Mouse (Mus musculus): ENCODE data around the gene Cxcr1. TPM values are rescaled to one million over a fixed set of nuclear protein-coding genes. Genes with fewer than 3 reads are reported as not detected.

The Cxcr1 gene
- total and polyA plus RNA-seq, 3 experiments, result 0.71 TPM; not detected in 2

- no peaks in the 10 kb centered on the region for H3K36me3 ChIP-seq (replicated peaks)
- TF ChIP-seq TAL1 (conservative IDR thresholded peaks at IDR 0.05; ENCODE audit: low read depth, low read length), result no peak
- TF ChIP-seq CTCF (IDR thresholded peaks at IDR 0.05; ENCODE audit: low read depth, low read length), result no peak
- no peak for TF ChIP-seq GATA2 (IDR thresholded peaks at IDR 0.05; ENCODE audit: borderline replicate concordance, low read depth, low read length)
- TF ChIP-seq GATA1 (IDR thresholded peaks at IDR 0.05; ENCODE audit: borderline replicate concordance, low read length), result no peak
- no peak for TF ChIP-seq POLR2AphosphoS5 (IDR thresholded peaks at IDR 0.05; ENCODE audit: insufficient replicate concordance, low read depth, low read length)
- DNase-seq (ENCODE audit: low spot score), result no peak
- H3K9me3 ChIP-seq (replicated peaks), result no peaks in the 10 kb centered on the region
- no peak for ATAC-seq (ENCODE audit: extremely low read depth, insufficient number of reproducible peaks, low FRiP score, poor library complexity, severe bottlenecking)
- H3K4me1 ChIP-seq (ENCODE audit: insufficient read depth, low read depth, low read length), result no peaks in the 10 kb centered on the region
- no peak overlapping the region for H3K4me3 ChIP-seq (ENCODE audit: low read depth, low read length)
- peaks cover 5% of the 10 kb centered on the region; the same call in 1 of the 2 replicates for H3K27me3 ChIP-seq (ENCODE audit: insufficient read depth, low read length)
Observed at GRCm38 (mm10) chr1:74155435-74156012, 38.9 kb downstream of the Cxcr1 start.

- TF ChIP-seq POLR2AphosphoS5 (IDR thresholded peaks at IDR 0.05; ENCODE audit: insufficient replicate concordance, low read depth, low read length), result no peak
- no peak for TF ChIP-seq GATA2 (IDR thresholded peaks at IDR 0.05; ENCODE audit: borderline replicate concordance, low read depth, low read length)
- no peak for TF ChIP-seq CTCF (IDR thresholded peaks at IDR 0.05; ENCODE audit: low read depth, low read length)
- no peak for DNase-seq (ENCODE audit: low spot score)
- Histone ChIP-seq H3K36me3 (replicated peaks) (no peaks in the 10 kb centered on the region), H3K4me3 (ENCODE audit: low read depth, low read length) (no peak within 1 kb of the TSS), H3K9me3 (replicated peaks) (no peaks in the 10 kb centered on the region), H3K4me1 (ENCODE audit: insufficient read depth, low read depth, low read length) (no peaks in the 10 kb centered on the region), H3K27me3 (ENCODE audit: insufficient read depth, low read length) (peaks cover 2% of the 10 kb centered on the region; the same call in 1 of the 2 replicates)
- no peak for ATAC-seq (ENCODE audit: extremely low read depth, insufficient number of reproducible peaks, low FRiP score, poor library complexity, severe bottlenecking)
Observed at GRCm38 (mm10) chr1:74153461-74154184, 40.8 kb downstream of the Cxcr1 start, which contains the start of gene Cxcr2. TSS of gene Cxcr2 (plus strand) at chr1:74153989.

- TF ChIP-seq CTCF (IDR thresholded peaks at IDR 0.05; ENCODE audit: low read depth, low read length) (no peak), GATA2 (IDR thresholded peaks at IDR 0.05; ENCODE audit: borderline replicate concordance, low read depth, low read length) (no peak), POLR2AphosphoS5 (IDR thresholded peaks at IDR 0.05; ENCODE audit: insufficient replicate concordance, low read depth, low read length) (no peak), GATA1 (IDR thresholded peaks at IDR 0.05; ENCODE audit: borderline replicate concordance, low read length) (no peak), TAL1 (conservative IDR thresholded peaks at IDR 0.05; ENCODE audit: low read depth, low read length) (no peak)
- Histone ChIP-seq H3K9me3 (replicated peaks) (no peaks in the 10 kb centered on the region), H3K4me3 (ENCODE audit: low read depth, low read length) (no peak overlapping the region), H3K36me3 (replicated peaks) (no peaks in the 10 kb centered on the region), H3K27me3 (ENCODE audit: insufficient read depth, low read length) (peaks cover 9% of the 10 kb centered on the region; the same call in 1 of the 2 replicates), H3K4me1 (ENCODE audit: insufficient read depth, low read depth, low read length) (no peaks in the 10 kb centered on the region)
- DNase-seq (ENCODE audit: low spot score), result no peak
- ATAC-seq (ENCODE audit: extremely low read depth, insufficient number of reproducible peaks, low FRiP score, poor library complexity, severe bottlenecking), result no peak
Observed at GRCm38 (mm10) chr1:74151091-74151490, 43.3 kb downstream of the Cxcr1 start.

- Histone ChIP-seq H3K4me1 (ENCODE audit: insufficient read depth, low read depth, low read length) (no peaks in the 10 kb centered on the region), H3K27me3 (ENCODE audit: insufficient read depth, low read length) (peaks cover 9% of the 10 kb centered on the region; the same call in 1 of the 2 replicates), H3K36me3 (replicated peaks) (no peaks in the 10 kb centered on the region), H3K9me3 (replicated peaks) (no peaks in the 10 kb centered on the region), H3K4me3 (ENCODE audit: low read depth, low read length) (no peak overlapping the region)
- TF ChIP-seq CTCF (IDR thresholded peaks at IDR 0.05; ENCODE audit: low read depth, low read length) (no peak), GATA2 (IDR thresholded peaks at IDR 0.05; ENCODE audit: borderline replicate concordance, low read depth, low read length) (no peak), GATA1 (IDR thresholded peaks at IDR 0.05; ENCODE audit: borderline replicate concordance, low read length) (no peak), TAL1 (conservative IDR thresholded peaks at IDR 0.05; ENCODE audit: low read depth, low read length) (no peak), POLR2AphosphoS5 (IDR thresholded peaks at IDR 0.05; ENCODE audit: insufficient replicate concordance, low read depth, low read length) (no peak)
- no peak for DNase-seq (ENCODE audit: low spot score)
- ATAC-seq (ENCODE audit: extremely low read depth, insufficient number of reproducible peaks, low FRiP score, poor library complexity, severe bottlenecking), result no peak
Observed at GRCm38 (mm10) chr1:74150101-74150500, 44.3 kb downstream of the Cxcr1 start.

GRCm38 (mm10) chr1:74149106-74149885, 45.1 kb downstream of the Cxcr1 start:
- H3K4me1 ChIP-seq (ENCODE audit: insufficient read depth, low read depth, low read length), result no peaks in the 10 kb centered on the region
- TF ChIP-seq CTCF (IDR thresholded peaks at IDR 0.05; ENCODE audit: low read depth, low read length) (no peak), GATA1 (IDR thresholded peaks at IDR 0.05; ENCODE audit: borderline replicate concordance, low read length) (no peak), GATA2 (IDR thresholded peaks at IDR 0.05; ENCODE audit: borderline replicate concordance, low read depth, low read length) (no peak), POLR2AphosphoS5 (IDR thresholded peaks at IDR 0.05; ENCODE audit: insufficient replicate concordance, low read depth, low read length) (no peak)
- no peak overlapping the region for H3K4me3 ChIP-seq (ENCODE audit: low read depth, low read length)
- no peaks in the 10 kb centered on the region for H3K9me3 ChIP-seq (replicated peaks)
- H3K27me3 ChIP-seq (ENCODE audit: insufficient read depth, low read length), result peaks cover 9% of the 10 kb centered on the region; the same call in 1 of the 2 replicates
- no peak for ATAC-seq (ENCODE audit: extremely low read depth, insufficient number of reproducible peaks, low FRiP score, poor library complexity, severe bottlenecking)
- H3K36me3 ChIP-seq (replicated peaks), result no peaks in the 10 kb centered on the region
- DNase-seq (ENCODE audit: low spot score), result no peak

Other genes with a start within 250 kb of the Cxcr1 start
- 0.73 and 27.2 TPM in 2 replicates for gene Tns1, start 70.2 kb downstream of the Cxcr1 start, total RNA-seq (2014; fragmentation: Nextera tagmentation)
- gene Tns1, start 70.2 kb downstream of the Cxcr1 start, total RNA-seq (2017), result 1.0 and 1.7 TPM in 2 replicates
- 0.55 and 0.76 TPM in 2 replicates for gene Tns1, start 70.2 kb downstream of the Cxcr1 start, polyA plus RNA-seq (2012)
- gene Rufy4, start 69.1 kb downstream of the Cxcr1 start, total RNA-seq (2014; fragmentation: Nextera tagmentation), result not detected in 2 replicates
- 0.05 TPM in 1 of 2 replicates, not detected in the other for gene Rufy4, start 69.1 kb downstream of the Cxcr1 start, total RNA-seq (2017)
- gene Rufy4, start 69.1 kb downstream of the Cxcr1 start, polyA plus RNA-seq (2012), result not detected in 2 replicates
- not detected in 2 replicates for gene Cxcr2, start 40.6 kb downstream of the Cxcr1 start, total RNA-seq (2014; fragmentation: Nextera tagmentation)
- gene Cxcr2, start 40.6 kb downstream of the Cxcr1 start, total RNA-seq (2017), result 0.16 and 0.17 TPM in 2 replicates
- gene Cxcr2, start 40.6 kb downstream of the Cxcr1 start, polyA plus RNA-seq (2012), result not detected in 2 replicates
- 876 and 934 TPM in 2 replicates for gene Arpc2, start 41.5 kb upstream of the Cxcr1 start, total RNA-seq (2014; fragmentation: Nextera tagmentation)
- 647 and 716 TPM in 2 replicates for gene Arpc2, start 41.5 kb upstream of the Cxcr1 start, total RNA-seq (2017)
- gene Arpc2, start 41.5 kb upstream of the Cxcr1 start, polyA plus RNA-seq (2012), result 746 and 964 TPM in 2 replicates
- gene Gpbar1, start 83.9 kb upstream of the Cxcr1 start, total RNA-seq (2014; fragmentation: Nextera tagmentation), result not detected in 2 replicates
- 0.11 TPM in 1 of 2 replicates, not detected in the other for gene Gpbar1, start 83.9 kb upstream of the Cxcr1 start, total RNA-seq (2017)
- gene Gpbar1, start 83.9 kb upstream of the Cxcr1 start, polyA plus RNA-seq (2012), result not detected in 2 replicates
- gene Aamp, start 90.1 kb upstream of the Cxcr1 start, total RNA-seq (2014; fragmentation: Nextera tagmentation), result 54.8 and 63.5 TPM in 2 replicates
- gene Aamp, start 90.1 kb upstream of the Cxcr1 start, total RNA-seq (2017), result 127 and 129 TPM in 2 replicates
- 250 and 265 TPM in 2 replicates for gene Aamp, start 90.1 kb upstream of the Cxcr1 start, polyA plus RNA-seq (2012)
- 27.7 and 58.4 TPM in 2 replicates for gene Pnkd, start 90.3 kb upstream of the Cxcr1 start, total RNA-seq (2014; fragmentation: Nextera tagmentation)
- 30.5 and 37.9 TPM in 2 replicates for gene Pnkd, start 90.3 kb upstream of the Cxcr1 start, total RNA-seq (2017)
- gene Pnkd, start 90.3 kb upstream of the Cxcr1 start, polyA plus RNA-seq (2012), result 186 and 219 TPM in 2 replicates
- gene Tmbim1, start 111.0 kb upstream of the Cxcr1 start, total RNA-seq (2014; fragmentation: Nextera tagmentation), result 18.7 and 19.8 TPM in 2 replicates
- 19.7 and 26.0 TPM in 2 replicates for gene Tmbim1, start 111.0 kb upstream of the Cxcr1 start, total RNA-seq (2017)
- gene Tmbim1, start 111.0 kb upstream of the Cxcr1 start, polyA plus RNA-seq (2012), result 110 and 115 TPM in 2 replicates
- not detected in 2 replicates for gene Catip, start 167.5 kb upstream of the Cxcr1 start, total RNA-seq (2014; fragmentation: Nextera tagmentation)
- gene Catip, start 167.5 kb upstream of the Cxcr1 start, total RNA-seq (2017), result 0.27 TPM in 1 of 2 replicates, not detected in the other
- not detected in 2 replicates for gene Catip, start 167.5 kb upstream of the Cxcr1 start, polyA plus RNA-seq (2012)
- gene Slc11a1, start 180.6 kb upstream of the Cxcr1 start, total RNA-seq (2014; fragmentation: Nextera tagmentation), result not detected in 2 replicates
- 0.23 and 0.60 TPM in 2 replicates for gene Slc11a1, start 180.6 kb upstream of the Cxcr1 start, total RNA-seq (2017)
- not detected in 2 replicates for gene Slc11a1, start 180.6 kb upstream of the Cxcr1 start, polyA plus RNA-seq (2012)
- 154 and 171 TPM in 2 replicates for gene Ctdsp1, start 196.9 kb upstream of the Cxcr1 start, total RNA-seq (2014; fragmentation: Nextera tagmentation)
- gene Ctdsp1, start 196.9 kb upstream of the Cxcr1 start, total RNA-seq (2017), result 64.6 and 66.4 TPM in 2 replicates
- 272 and 321 TPM in 2 replicates for gene Ctdsp1, start 196.9 kb upstream of the Cxcr1 start, polyA plus RNA-seq (2012)
- gene Vil1, start 214.7 kb upstream of the Cxcr1 start, total RNA-seq (2014; fragmentation: Nextera tagmentation), result 0.29 and 0.68 TPM in 2 replicates
- 0.29 and 1.1 TPM in 2 replicates for gene Vil1, start 214.7 kb upstream of the Cxcr1 start, total RNA-seq (2017)
- 0.11 and 0.35 TPM in 2 replicates for gene Vil1, start 214.7 kb upstream of the Cxcr1 start, polyA plus RNA-seq (2012)

Measured in G1E (cell line).